20 mouse cellular contexts compared by ENCODE assay signal in genomic region chr11:104707084-104707483, GRCm38 (mm10). TPM values are rescaled to one million over a fixed set of nuclear protein-coding genes. Genes with fewer than 3 reads are reported as not detected.
DNase-seq lines count a peak whose midpoint lies in the region; ATAC-seq and TF ChIP-seq lines count a peak whose summit lies in the region.
"Had no signal": no experiment of that assay in that cellular context is flagged by ENCODE, and none has a peak within 500 bp of the region (broad histone marks: within the 10 kb centered on the region; RNA-seq: fewer than 3 reads in every experiment).

No protein-coding gene starts in this region.

- H3K27ac ChIP-seq in forebrain, postnatal 0 days (ENCODE audit: low read depth, low read length): no peak overlapping the region
- no peak overlapping the region for H3K27ac ChIP-seq in forebrain, embryonic 12.5 days
- H3K27ac ChIP-seq in midbrain, postnatal 0 days (ENCODE audit: low read depth, low read length): no peak overlapping the region
- H3K27ac ChIP-seq in midbrain, embryonic 14.5 days (replicated peaks; ENCODE audit: low read depth, low read length): no peak overlapping the region
- H3K27ac ChIP-seq: gastrocnemius, adult 2 months; limb, embryonic 15.5 days; midbrain, embryonic 13.5 days had no signal

- no peak overlapping the region for H3K4me3 ChIP-seq in forebrain, postnatal 0 days (ENCODE audit: low read depth, low read length)
- no peak overlapping the region for H3K4me3 ChIP-seq in forebrain, embryonic 12.5 days (replicated peaks)
- no peak overlapping the region for H3K4me3 ChIP-seq in midbrain, postnatal 0 days (ENCODE audit: low read depth, low read length)
- H3K4me3 ChIP-seq in midbrain, embryonic 14.5 days (replicated peaks; ENCODE audit: low read depth, low read length): no peak overlapping the region
- H3K4me3 ChIP-seq: gastrocnemius, adult 2 months; limb, embryonic 15.5 days; midbrain, embryonic 13.5 days had no signal

- no peak overlapping the region for H3K4me2 ChIP-seq in forebrain, postnatal 0 days (ENCODE audit: low read depth)
- H3K4me2 ChIP-seq in forebrain, embryonic 12.5 days: no peak overlapping the region
- H3K4me2 ChIP-seq in midbrain, postnatal 0 days (ENCODE audit: low read depth, low read length, poor library complexity, severe bottlenecking): no peak overlapping the region
- H3K4me2 ChIP-seq in midbrain, embryonic 14.5 days (ENCODE audit: low read length): no peak overlapping the region
- H3K4me2 ChIP-seq: limb, embryonic 15.5 days; midbrain, embryonic 13.5 days had no signal

- H3K36me3 ChIP-seq in forebrain, postnatal 0 days (ENCODE audit: insufficient read depth): no peaks in the 10 kb centered on the region
- H3K36me3 ChIP-seq in forebrain, embryonic 12.5 days (replicated peaks): no peaks in the 10 kb centered on the region
- no peaks in the 10 kb centered on the region for H3K36me3 ChIP-seq in midbrain, postnatal 0 days (ENCODE audit: insufficient read depth, low read length)
- no peaks in the 10 kb centered on the region for H3K36me3 ChIP-seq in midbrain, embryonic 14.5 days (ENCODE audit: control insufficient read depth, insufficient read depth, low read length)
- H3K36me3 ChIP-seq: limb, embryonic 15.5 days; midbrain, embryonic 13.5 days had no signal

- no peak overlapping the region for H3K9ac ChIP-seq in forebrain, postnatal 0 days
- H3K9ac ChIP-seq in forebrain, embryonic 12.5 days: no peak overlapping the region
- H3K9ac ChIP-seq in midbrain, postnatal 0 days (replicated peaks; ENCODE audit: low read length, poor library complexity, severe bottlenecking): no peak overlapping the region
- no peak overlapping the region for H3K9ac ChIP-seq in midbrain, embryonic 14.5 days (replicated peaks; ENCODE audit: low read length)
- H3K9ac ChIP-seq: limb, embryonic 15.5 days; midbrain, embryonic 13.5 days had no signal

- ATAC-seq in forebrain, postnatal 0 days: no peak
- no peak for ATAC-seq in forebrain, embryonic 12.5 days (ENCODE audit: low FRiP score)
- ATAC-seq in midbrain, postnatal 0 days (ENCODE audit: low FRiP score): no peak
- no peak for ATAC-seq in midbrain, embryonic 14.5 days (ENCODE audit: low FRiP score, low TSS enrichment)
- ATAC-seq in common myeloid progenitor, adult 5-6 weeks (replicated peaks; ENCODE audit: low read depth, poor library complexity, severe bottlenecking): 0 out of 2 replicates have a peak, but pooled peaks have one; percentile 47
- ATAC-seq: forebrain, embryonic 14.5 days; inflammation-experienced regulatory T-cells, adult 6 months; midbrain, embryonic 13.5 days had no signal

- no peaks in the 10 kb centered on the region for H3K9me3 ChIP-seq in forebrain, postnatal 0 days (ENCODE audit: low read length)
- H3K9me3 ChIP-seq in forebrain, embryonic 12.5 days: no peaks in the 10 kb centered on the region
- H3K9me3 ChIP-seq in midbrain, postnatal 0 days (ENCODE audit: low read length): no peaks in the 10 kb centered on the region
- H3K9me3 ChIP-seq in midbrain, embryonic 14.5 days (ENCODE audit: control insufficient read depth, low read length): no peaks in the 10 kb centered on the region
- H3K9me3 ChIP-seq: limb, embryonic 15.5 days; midbrain, embryonic 13.5 days had no signal

- 66% methylated on average over 2 of the region's 2 CpGs for WGBS in forebrain, postnatal 0 days
- WGBS in forebrain, embryonic 12.5 days: 60% methylated on average over 2 of the region's 2 CpGs
- WGBS in midbrain, postnatal 0 days: 66% methylated on average over 2 of the region's 2 CpGs
- WGBS in midbrain, embryonic 14.5 days: 76% methylated on average over 2 of the region's 2 CpGs

- TF ChIP-seq CTCF in forebrain, postnatal 0 days (IDR thresholded peaks at IDR 0.05; ENCODE audit: low read depth): 0 out of 2 replicates have a peak, but pooled peaks have one; percentile 27
- peak; percentile 44 for TF ChIP-seq CTCF in midbrain, postnatal 0 days (IDR thresholded peaks at IDR 0.05)

- intact Hi-C loops in left cerebral cortex, postnatal 36 days (cut with DNase I): no loop called here

- H3K4me1 ChIP-seq in forebrain, postnatal 0 days (ENCODE audit: insufficient read depth): no peaks in the 10 kb centered on the region
- H3K4me1 ChIP-seq in forebrain, embryonic 12.5 days: 0 out of 2 replicates have a peak, but pooled peaks cover 2% of the 10 kb centered on the region
- no peaks in the 10 kb centered on the region for H3K4me1 ChIP-seq in midbrain, postnatal 0 days (ENCODE audit: insufficient read depth, low read length)
- no peaks in the 10 kb centered on the region for H3K4me1 ChIP-seq in midbrain, embryonic 14.5 days (ENCODE audit: control insufficient read depth, insufficient read depth, low read length)
- H3K4me1 ChIP-seq: limb, embryonic 15.5 days; midbrain, embryonic 13.5 days had no signal

- no peaks in the 10 kb centered on the region for H3K27me3 ChIP-seq in forebrain, postnatal 0 days (ENCODE audit: insufficient read depth, low read length)
- no peaks in the 10 kb centered on the region for H3K27me3 ChIP-seq in forebrain, embryonic 12.5 days
- no peaks in the 10 kb centered on the region for H3K27me3 ChIP-seq in midbrain, postnatal 0 days (ENCODE audit: insufficient read depth, low read length)
- no peaks in the 10 kb centered on the region for H3K27me3 ChIP-seq in midbrain, embryonic 14.5 days (ENCODE audit: control insufficient read depth, insufficient read depth, low read length)
- H3K27me3 ChIP-seq: limb, embryonic 15.5 days; midbrain, embryonic 13.5 days had no signal

- DNase-seq in forebrain, postnatal 0 days: no peak
- no peak for DNase-seq in midbrain, postnatal 0 days (ENCODE audit: low spot score)
- no peak for DNase-seq in midbrain, embryonic 14.5 days
- DNase-seq in left cerebral cortex, postnatal 36 days (ENCODE audit: low spot score in 2 of 2): no peak
- no peak for DNase-seq in left cerebral cortex, adult 8-10 months (ENCODE audit: low spot score in 2 of 2)
- no peak for DNase-seq in frontal cortex, postnatal 10 days (ENCODE audit: low spot score in 2 of 2)
- DNase-seq: adrenal gland, postnatal 25 days; cerebellum, postnatal 25 days; gastrocnemius, adult 2 months; kidney, postnatal 36 days; lung, postnatal 14 days; thymus, postnatal 4 days had no signal

RNA-seq across cellular contexts. Expression of gene Gm11639, which starts 21.6 kb away (rescaled TPM):
- under 0.01 and 0.05 TPM in 2 replicates for total RNA-seq in forebrain, postnatal 0 days (2014; rRNA removed)
- polyA plus RNA-seq in forebrain, postnatal 0 days (2015; fragmentation: Nextera tagmentation; extraction: Ambion mirVana): 0.17 TPM in 1 of 2 replicates, not detected in the other
- not detected in 2 replicates for polyA plus RNA-seq in forebrain, embryonic 12.5 days (2016; fragmentation: Nextera tagmentation; extraction: Ambion mirVana)
- under 0.01 TPM in 2 replicates for total RNA-seq in midbrain, postnatal 0 days (2014; rRNA removed)
- polyA plus RNA-seq in midbrain, postnatal 0 days (2015; fragmentation: Nextera tagmentation; extraction: Ambion mirVana): 0.01 and 0.33 TPM in 2 replicates
- polyA plus RNA-seq in midbrain, embryonic 14.5 days (2014; fragmentation: Nextera tagmentation; extraction: Ambion mirVana): 0.01 TPM in 1 of 2 replicates, not detected in the other
- total RNA-seq in common myeloid progenitor, adult 5-6 weeks (2017): not detected in 2 replicates
- total RNA-seq in left cerebral cortex, postnatal 36 days (2021): under 1 TPM; 0.49 to 0.91 TPM
- under 1 TPM; 0.54 to 0.61 (median 0.56) TPM for total RNA-seq in left cerebral cortex, adult 8-10 months (2022)
- total RNA-seq: gastrocnemius, adult 2 months had no signal
- polyA plus RNA-seq: forebrain, embryonic 14.5 days; limb, embryonic 15.5 days; midbrain, embryonic 13.5 days; neural tube, embryonic 11.5 days; small intestine, adult 2 months had no signal
